Comparison of ENCODE assay signal across 7 mouse cellular contexts in genomic region chr13:98298833-98299758, GRCm38 (mm10). TPM values are rescaled to one million over a fixed set of nuclear protein-coding genes. Genes with fewer than 3 reads are reported as not detected.
DNase-seq lines count a peak whose midpoint lies in the region; ATAC-seq and TF ChIP-seq lines count a peak whose summit lies in the region.

No protein-coding gene starts in this region.

- intact Hi-C loops in left cerebral cortex, adult 2 months (cut with DNase I) = no loop called here

- TF ChIP-seq CTCF in left cerebral cortex, adult 2 months (IDR thresholded peaks at IDR 0.05) = peak; percentile 66

- H3K27ac ChIP-seq in left cerebral cortex, adult 2 months = no peak overlapping the region

- ATAC-seq in megakaryocyte-erythroid progenitor cell, adult 5-6 weeks (replicated peaks; ENCODE audit: low FRiP score, low TSS enrichment, poor library complexity, severe bottlenecking) = peak; percentile 90

- peak; percentile 97 for DNase-seq in ZHBTc4 (ENCODE audit: low read depth, low spot score)
- DNase-seq in cerebellum, postnatal 36 days = peak; percentile 74 to 82
- peak; percentile 62 for DNase-seq in gastrocnemius, adult 18-20 months (ENCODE audit: low spot score)
- DNase-seq in hindlimb bud, embryonic 11.5 days (ENCODE audit: extremely low spot score, low read depth, low spot score) = peak; percentile 91
- DNase-seq in left cerebral cortex, adult 2 months (ENCODE audit: extremely low spot score in 1 of 2, low spot score in 2 of 2) = peak; percentile 72 to 78
- DNase-seq in right cerebral cortex, postnatal 25 days = peak; percentile 54

- no peak overlapping the region; the same call in 1 of the 2 replicates for H3K4me3 ChIP-seq in left cerebral cortex, adult 2 months

RNA-seq across cellular contexts. Expression of gene Btf3, which starts 17.7 kb away (rescaled TPM):
- total RNA-seq in gastrocnemius, adult 18-20 months (2021) = 100 to 1,000 TPM; 227 to 231 TPM
- 100 to 1,000 TPM; 160 to 170 TPM for total RNA-seq in left cerebral cortex, adult 2 months (2021)
- 1,176 and 1,210 TPM in 2 replicates for total RNA-seq in megakaryocyte-erythroid progenitor cell, adult 5-6 weeks (2014; fragmentation: Nextera tagmentation)
- 2,564 and 2,726 TPM in 2 replicates for total RNA-seq in megakaryocyte-erythroid progenitor cell, adult 5-6 weeks (2017)

RNA-seq across cellular contexts. Expression of gene Gm21976, which starts 19.4 kb away (rescaled TPM):
- total RNA-seq in gastrocnemius, adult 18-20 months (2021) = not detected
- total RNA-seq in left cerebral cortex, adult 2 months (2021) = not detected
- not detected in 2 replicates for total RNA-seq in megakaryocyte-erythroid progenitor cell, adult 5-6 weeks (2014; fragmentation: Nextera tagmentation)
- not detected in 2 replicates for total RNA-seq in megakaryocyte-erythroid progenitor cell, adult 5-6 weeks (2017)

RNA-seq across cellular contexts. Expression of gene Ankra2, which starts 36.2 kb away (rescaled TPM):
- 10 to 100 TPM; 14.6 to 15.5 TPM for total RNA-seq in gastrocnemius, adult 18-20 months (2021)
- 10 to 100 TPM; 47.1 TPM for total RNA-seq in left cerebral cortex, adult 2 months (2021)
- 37.7 and 42.4 TPM in 2 replicates for total RNA-seq in megakaryocyte-erythroid progenitor cell, adult 5-6 weeks (2014; fragmentation: Nextera tagmentation)
- 21.6 and 25.0 TPM in 2 replicates for total RNA-seq in megakaryocyte-erythroid progenitor cell, adult 5-6 weeks (2017)

RNA-seq across cellular contexts. Expression of gene Utp15, which starts 36.3 kb away (rescaled TPM):
- total RNA-seq in gastrocnemius, adult 18-20 months (2021) = 1 to 10 TPM; 3.5 to 3.8 TPM
- 10 to 100 TPM; 22.2 to 23.0 TPM for total RNA-seq in left cerebral cortex, adult 2 months (2021)
- 34.4 and 45.7 TPM in 2 replicates for total RNA-seq in megakaryocyte-erythroid progenitor cell, adult 5-6 weeks (2014; fragmentation: Nextera tagmentation)
- 57.2 and 67.9 TPM in 2 replicates for total RNA-seq in megakaryocyte-erythroid progenitor cell, adult 5-6 weeks (2017)

RNA-seq across cellular contexts. Expression of gene Foxd1, which starts 54.9 kb away (rescaled TPM):
- total RNA-seq in gastrocnemius, adult 18-20 months (2021) = under 1 TPM in 1 of 2 experiments, not detected in 1; 0.12 TPM
- total RNA-seq in left cerebral cortex, adult 2 months (2021) = 1 to 10 TPM; 1.5 to 1.9 TPM
- total RNA-seq in megakaryocyte-erythroid progenitor cell, adult 5-6 weeks (2014; fragmentation: Nextera tagmentation) = not detected in 2 replicates
- total RNA-seq in megakaryocyte-erythroid progenitor cell, adult 5-6 weeks (2017) = not detected in 2 replicates

Comparison
In these comparisons a context has a peak if more than half of its experiments do, and no peak if none do; other contexts are left out.
1. RNA of gene Btf3, which starts 17.7 kb away (total RNA-seq): 1,176 to 2,726 TPM in megakaryocyte-erythroid progenitor cell, adult 5-6 weeks; 227 to 231 TPM in gastrocnemius, adult 18-20 months and 160 to 170 TPM in left cerebral cortex, adult 2 months; every median in the first group is over 4 times any median in the second.
2. Peak in every context shown above with its lines, with median percentiles within 50 percentile points of each other: DNase-seq.